Mouse (Mus musculus) spleen, adult 18-20 months (tissue): Measurements from ENCODE around the gene G3bp2.
"Not testable (repeated sequence)": the region's sequence is repeated elsewhere in the genome, so short reads cannot be mapped to it uniquely, and the experiment has no call there.

Experiments
- DNase-seq, 2 experiments: peaks; one replicate each; pipeline ENCODE4 v3.0.0; 2022; ENCODE audit warnings: mixed read lengths in 2 of 2

Gene G3bp2

DNA sequence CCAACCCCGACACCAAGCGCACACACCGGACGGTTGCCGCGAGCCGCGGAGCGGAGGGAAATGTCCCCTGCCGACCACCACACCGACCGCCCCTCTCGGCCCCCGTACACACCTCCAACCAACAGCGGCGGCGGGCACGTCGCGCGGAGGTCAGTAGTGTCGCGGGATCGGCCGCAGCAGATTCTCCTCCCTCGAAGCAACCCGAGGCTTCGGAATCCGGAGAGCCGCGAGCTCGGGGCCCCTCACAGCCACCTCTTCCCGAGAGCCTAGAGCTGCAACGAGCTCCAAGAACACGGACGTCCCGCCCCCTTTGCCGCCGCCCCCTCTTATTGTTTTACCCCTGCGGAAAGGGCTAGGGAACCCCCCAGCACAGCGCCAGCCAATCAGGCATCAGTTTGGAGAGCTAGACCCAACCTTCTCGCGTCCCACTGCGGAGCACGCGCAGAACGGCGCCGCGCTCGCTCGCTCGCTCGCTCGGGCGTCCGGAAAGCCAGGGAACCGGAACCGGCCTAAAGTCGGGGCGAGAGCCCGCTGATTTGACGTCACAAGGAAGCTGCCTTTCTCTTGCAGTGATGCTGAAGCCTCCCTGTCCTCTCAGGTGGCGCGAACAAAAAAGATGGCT lies at the start of gene G3bp2:
TSS of gene G3bp2 (minus strand) at position 303 of the 622 bp plus-strand sequence.
- DNase-seq = peak; percentile 95

GRCm38 (mm10) chr5:92133006-92133405 lies 49.5 kb upstream of the G3bp2 start:
- not testable (repeated sequence) for DNase-seq

GRCm38 (mm10) chr5:92132127-92132526 lies 48.6 kb upstream of the G3bp2 start:
- DNase-seq = no peak

DNA sequence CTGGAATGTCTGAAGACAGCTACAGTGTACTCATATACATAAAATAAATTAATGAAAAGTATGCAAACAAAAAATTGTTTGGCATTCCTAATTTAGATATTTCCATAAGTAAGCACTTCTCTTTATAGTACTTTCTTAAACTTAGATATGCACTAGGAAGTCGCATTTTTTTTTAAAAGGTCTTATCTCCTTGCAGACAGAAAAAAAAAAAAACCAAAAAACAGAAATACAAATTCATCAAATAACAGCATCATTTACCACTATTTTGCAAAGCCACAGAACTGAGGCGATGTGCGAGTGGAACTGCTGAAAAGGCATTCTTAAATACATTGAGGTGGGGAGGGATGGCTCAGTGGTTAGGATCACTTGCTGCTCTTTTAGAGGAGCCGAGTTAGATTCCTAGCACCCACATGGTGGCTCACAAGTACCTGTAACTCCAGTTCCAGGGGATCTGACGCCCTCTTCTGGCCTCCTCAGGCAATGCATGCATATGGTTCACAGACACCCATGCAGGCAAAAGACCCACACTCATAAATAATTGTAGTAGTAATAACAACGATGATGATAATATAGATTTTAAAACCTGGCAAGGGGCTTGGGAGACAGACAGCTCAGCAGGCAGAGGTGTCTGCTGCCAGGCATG lies 46.6 kb upstream of the G3bp2 start:
- DNase-seq = no peak

DNA sequence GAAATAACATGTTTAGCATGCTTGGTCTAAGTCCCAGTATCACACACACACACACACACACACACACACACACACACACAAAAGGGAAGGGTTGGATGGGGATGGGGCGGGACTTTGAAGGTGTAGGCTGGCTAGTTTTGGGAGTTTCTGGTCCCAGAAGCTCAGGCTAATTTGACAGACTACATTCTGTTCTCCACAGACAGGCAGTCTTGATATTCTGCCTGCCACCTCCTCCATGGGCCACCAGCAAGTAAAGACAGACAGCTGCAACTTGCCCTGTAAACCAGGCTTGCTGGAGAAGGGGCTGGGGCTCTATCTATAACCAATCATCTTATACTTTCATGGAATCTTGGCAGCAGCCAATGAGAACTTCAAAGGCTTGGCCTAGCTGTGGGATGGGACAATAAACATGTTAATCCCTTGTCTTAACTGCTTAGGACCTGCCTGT lies 45.8 kb upstream of the G3bp2 start:
- no peak for DNase-seq

- DNase-seq = peak in 1 of 2 experiments; percentile 14
Observed at GRCm38 (mm10) chr5:92128570-92128969, 45.1 kb upstream of the G3bp2 start.

DNA sequence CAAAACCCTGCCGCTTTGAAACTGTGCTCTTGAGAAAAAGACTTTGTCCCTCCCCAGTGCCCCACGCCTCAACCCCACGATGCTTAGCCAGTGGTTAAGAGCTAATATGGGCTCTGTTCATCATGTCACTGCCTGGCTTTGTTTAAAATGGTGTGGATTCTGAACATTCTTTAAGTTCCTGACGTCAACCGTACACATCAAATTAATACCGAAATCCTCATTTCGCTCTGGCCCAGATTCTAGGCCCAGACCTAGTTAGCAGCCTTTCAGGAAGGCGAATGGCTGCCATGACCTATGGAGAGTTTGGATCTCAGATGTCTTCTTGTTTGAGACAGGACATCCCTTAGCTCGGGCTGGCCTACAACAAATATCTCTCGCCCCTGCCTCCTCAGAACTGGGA lies 44.2 kb upstream of the G3bp2 start:
- DNase-seq = no peak

DNA sequence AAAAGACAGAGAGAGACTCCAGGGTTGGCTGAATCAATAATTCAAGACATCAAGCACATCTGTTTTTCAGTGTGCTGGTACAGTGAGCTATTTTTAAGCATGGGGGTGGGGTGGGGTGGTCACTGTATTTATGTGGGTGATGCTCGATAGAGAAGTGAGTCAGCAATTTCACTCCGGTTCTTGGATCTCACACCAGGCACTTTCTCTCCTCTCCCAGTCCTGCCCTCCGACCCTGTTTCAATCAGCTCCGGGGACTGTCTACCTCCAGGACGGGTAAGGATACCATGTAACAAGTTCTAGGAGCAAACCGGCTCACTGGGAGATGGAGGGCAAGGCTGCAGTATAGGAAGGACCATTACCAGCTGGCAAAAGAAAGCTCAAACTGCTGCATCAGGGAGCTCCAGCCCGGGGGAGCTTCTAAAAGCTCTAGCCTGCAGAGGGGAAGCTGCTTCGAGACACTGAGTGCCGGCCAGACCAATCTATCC lies 43.7 kb upstream of the G3bp2 start:
- no peak for DNase-seq

DNA sequence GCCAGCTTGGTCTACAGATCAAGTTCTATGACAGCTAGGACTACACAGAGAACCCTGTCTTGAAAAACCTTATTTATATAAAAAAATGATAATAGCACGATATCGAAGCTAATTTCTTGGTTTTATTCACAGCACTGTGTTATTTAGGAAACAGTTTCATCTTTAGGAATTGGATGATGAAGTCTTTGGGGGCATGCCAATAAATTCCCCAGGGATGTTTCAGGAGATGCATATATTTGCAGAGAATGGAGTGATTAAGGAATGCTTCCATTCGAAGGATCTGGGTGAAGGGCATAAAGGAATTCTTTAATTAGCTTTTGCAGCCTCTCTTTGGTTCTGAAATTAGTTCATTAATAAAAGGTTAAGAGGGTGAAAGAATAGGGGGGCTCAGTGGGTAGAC lies 41.9 kb upstream of the G3bp2 start:
- no peak for DNase-seq

- DNase-seq = no peak
Observed at GRCm38 (mm10) chr5:92121636-92122035, 38.1 kb upstream of the G3bp2 start.

DNA sequence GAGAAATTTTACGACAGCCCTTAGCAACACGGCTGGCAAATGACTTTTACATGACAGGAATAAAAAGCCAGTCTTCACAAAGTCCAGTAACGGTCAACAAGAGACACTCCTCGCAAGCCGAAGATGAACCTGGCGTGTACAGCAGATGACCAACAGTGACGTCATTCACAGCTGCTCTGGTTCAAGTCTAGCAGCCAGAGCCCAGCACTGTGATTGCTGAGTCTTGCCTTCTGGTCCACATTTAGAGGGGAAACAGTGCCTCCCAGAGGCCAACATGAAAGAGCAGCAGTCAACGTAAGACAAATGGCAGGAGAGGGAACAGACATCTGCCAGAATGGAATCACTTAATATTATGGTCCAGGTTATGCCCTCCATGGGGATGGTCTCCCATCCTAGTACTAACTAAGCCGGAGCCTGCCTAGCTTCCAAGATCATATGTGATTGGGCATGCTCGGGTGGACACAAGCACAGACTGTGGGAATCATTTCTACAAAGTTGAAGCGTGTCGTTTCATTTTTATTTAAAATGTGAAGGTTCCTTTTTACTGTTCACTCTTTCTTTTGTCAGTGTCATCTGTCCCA lies 34.4 kb upstream of the G3bp2 start:
- peak; percentile 36 to 67 for DNase-seq

DNA sequence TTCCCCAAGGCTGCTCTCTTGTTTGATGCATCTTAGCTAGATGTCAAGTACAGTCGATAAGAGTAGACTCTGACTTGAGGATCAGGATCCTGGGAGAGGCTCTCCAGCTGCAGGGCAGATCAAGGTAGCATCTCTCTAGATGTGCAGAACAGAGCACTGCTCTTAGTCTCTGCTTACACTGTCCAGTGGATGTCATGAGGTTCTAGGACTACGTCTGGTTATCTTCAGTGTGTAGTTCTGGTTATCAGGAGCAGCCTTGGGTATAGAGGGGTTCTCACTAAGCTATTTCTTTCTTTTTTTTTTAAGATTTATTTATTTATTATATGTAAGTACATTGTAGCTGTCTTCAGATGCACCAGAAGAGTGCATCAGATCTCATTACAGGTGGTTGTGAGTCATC lies 31.4 kb upstream of the G3bp2 start:
- no peak for DNase-seq

GRCm38 (mm10) chr5:92114223-92114622 lies 30.7 kb upstream of the G3bp2 start:
- no peak for DNase-seq

- DNase-seq = no peak
Observed at GRCm38 (mm10) chr5:92113484-92113883, 30.0 kb upstream of the G3bp2 start.

DNA sequence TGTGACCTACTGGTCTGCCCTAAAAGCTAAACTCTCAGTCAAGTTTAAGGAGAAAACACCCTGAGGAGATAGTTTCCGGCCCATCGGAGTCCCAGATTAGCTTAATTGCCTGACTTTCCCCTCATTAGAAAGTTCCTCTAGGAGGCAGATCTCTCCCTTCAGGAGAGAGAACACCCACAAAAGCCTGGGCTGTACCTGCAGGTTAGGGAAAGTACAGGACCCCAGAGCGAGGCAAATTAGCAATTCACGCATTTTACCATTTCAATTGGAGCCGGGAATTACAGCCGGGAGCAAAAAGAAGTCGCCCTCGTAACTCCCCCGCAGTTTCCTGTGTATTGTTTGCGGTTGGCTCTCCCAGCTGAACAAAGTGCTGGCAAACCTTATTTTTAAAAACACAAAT lies 29.1 kb upstream of the G3bp2 start:
- DNase-seq = no peak

GRCm38 (mm10) chr5:92112175-92112574 lies 28.7 kb upstream of the G3bp2 start:
- no peak for DNase-seq

DNA sequence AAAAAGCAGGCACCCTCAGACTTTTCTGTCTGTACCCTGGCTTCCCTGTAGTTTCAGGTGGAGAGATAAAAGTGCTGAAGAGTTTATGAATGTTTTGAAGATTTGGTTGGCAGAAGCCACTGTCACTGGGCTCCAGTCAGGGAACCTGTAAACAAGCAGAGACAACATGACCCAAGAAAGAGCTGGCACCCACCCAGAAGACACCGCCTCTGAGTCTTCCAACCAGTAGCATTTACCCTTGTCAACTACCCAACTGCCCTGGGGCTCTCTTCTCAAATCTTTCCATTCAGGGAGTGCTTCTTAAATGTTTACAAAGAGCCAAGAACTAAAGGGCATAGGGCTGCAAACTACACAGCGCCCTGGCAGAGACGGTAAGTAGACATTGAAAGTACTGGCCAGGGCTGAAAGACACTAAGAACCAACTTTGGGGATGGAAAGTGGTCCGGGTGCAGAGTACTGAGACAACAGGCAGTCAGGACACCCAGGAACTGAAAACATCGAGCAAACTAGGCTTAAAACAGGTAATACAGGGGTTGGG lies 27.4 kb upstream of the G3bp2 start:
- no peak for DNase-seq

DNA sequence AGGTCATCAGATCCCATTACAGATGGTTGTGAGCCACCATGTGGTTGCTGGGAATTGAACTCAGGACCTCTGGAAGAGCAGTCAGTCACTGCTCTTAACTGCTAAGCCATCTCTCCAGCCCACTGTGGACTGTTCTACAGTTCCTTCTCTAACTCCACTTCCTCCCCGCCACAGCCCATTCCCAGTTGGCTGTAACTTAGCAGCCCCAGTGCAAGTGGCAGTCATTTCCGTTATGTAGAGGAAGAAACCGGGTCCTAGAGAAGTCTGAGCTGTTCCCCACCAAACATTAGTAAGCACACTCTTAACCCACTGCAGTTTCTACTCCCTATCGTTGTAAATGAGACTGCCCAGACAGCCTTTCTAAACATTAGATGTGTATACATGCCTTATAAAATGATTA lies 23.8 kb upstream of the G3bp2 start:
- no peak for DNase-seq

DNA sequence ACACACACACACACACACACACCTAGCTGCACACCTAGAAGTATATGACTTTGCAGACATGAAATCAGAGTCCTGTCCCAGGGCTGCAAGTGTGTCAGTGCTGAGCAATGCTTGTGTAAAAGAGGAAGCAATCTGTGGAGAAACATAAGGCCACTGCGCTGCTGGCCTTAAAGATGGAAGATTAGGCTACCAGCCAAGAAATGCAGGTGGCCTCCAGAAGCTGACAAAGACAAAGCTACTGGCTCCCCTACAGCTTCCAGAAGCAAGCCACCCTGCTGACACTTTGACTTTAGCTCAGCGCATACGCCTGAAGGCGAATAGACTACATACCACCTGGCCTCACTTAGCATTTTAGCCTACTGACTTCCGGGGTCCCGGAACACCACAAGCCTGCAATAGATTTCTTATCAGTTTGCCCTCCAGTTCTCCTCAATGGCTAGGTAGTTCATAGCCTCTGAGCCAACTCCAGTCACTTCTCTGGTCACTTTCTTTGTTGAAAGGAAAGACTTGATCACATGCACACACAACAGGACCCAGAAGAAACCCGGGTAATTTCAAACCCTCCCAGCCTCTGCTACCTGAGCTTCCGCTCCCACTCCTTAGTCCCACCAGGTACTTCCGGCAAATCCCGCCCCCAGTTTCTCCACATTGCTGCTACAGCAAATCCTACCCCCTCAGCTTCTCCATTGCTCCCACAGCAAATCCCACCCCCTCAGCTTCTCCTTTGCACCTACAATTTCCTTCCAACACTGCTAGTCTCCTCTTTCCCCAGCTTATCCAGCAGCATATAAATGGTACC lies 23.0 kb upstream of the G3bp2 start:
- peak in 1 of 2 experiments; percentile 20 for DNase-seq

- no peak for DNase-seq
Observed at GRCm38 (mm10) chr5:92103816-92104415, 20.4 kb upstream of the G3bp2 start.

DNA sequence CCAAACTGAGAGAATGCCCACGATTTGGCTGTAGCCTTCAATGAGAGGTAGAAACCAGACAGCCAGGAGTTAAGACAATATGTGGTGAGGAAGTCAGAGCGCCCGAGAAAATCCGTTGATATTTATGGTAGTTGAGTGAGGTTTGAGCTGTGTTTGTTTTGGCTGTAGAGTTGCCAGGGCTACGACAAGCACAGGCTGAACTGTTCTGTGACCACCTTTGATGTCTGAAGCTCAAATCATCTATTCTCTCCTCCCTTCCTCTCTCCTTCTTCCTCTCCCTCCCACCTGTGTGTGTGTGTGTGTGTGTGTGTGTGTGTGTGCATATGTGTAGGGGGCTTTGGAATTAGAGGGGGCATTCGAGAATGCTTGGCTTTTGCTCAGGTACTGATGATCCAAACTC lies 19.5 kb upstream of the G3bp2 start:
- DNase-seq = no peak

GRCm38 (mm10) chr5:92101601-92102000 lies 18.1 kb upstream of the G3bp2 start:
- DNase-seq = no peak
